Mouse (Mus musculus) embryonic fibroblast, embryonic 13.5 days (primary cell): ENCODE data around the gene Pbld2. TPM values are rescaled to one million over a fixed set of nuclear protein-coding genes. Genes with fewer than 3 reads are reported as not detected.

Experiments
- H3K27ac ChIP-seq: 2 replicates; pipeline ENCODE4 v1.5.1; 2012; ENCODE audit warnings: low read length, control low read depth, inconsistent platforms; ENCODE audit not compliant: insufficient read depth
- H3K4me1 ChIP-seq: 2 replicates; pipeline ENCODE4 v1.6.1; 2011; ENCODE audit warnings: low read length; ENCODE audit not compliant: control insufficient read depth, insufficient read depth
- H3K4me3 ChIP-seq: 2 replicates; pipeline ENCODE4 v1.5.1; 2011; ENCODE audit warnings: mild to moderate bottlenecking, control low read depth, low read length; ENCODE audit not compliant: insufficient read depth
- CTCF ChIP-seq: IDR thresholded peaks from 2 replicates; pipeline ENCODE4 v1.5.1; 2011; ENCODE audit warnings: mild to moderate bottlenecking, control low read depth, low read length, moderate library complexity, borderline replicate concordance; ENCODE audit not compliant: insufficient read depth
- POLR2A ChIP-seq: IDR thresholded peaks from 2 replicates; pipeline ENCODE4 v1.6.1; 2011; ENCODE audit warnings: low read depth, mild to moderate bottlenecking, control low read depth, low read length, moderate library complexity
- polyA plus RNA-seq: library from polyadenylated mRNA; stranded (reverse); fragments of >200 nt; gene quantifications from 2 replicates; pipeline ENCODE4 v1.2.4, GENCODE M21; 2011; ENCODE audit warnings: low read depth; ENCODE audit not compliant: missing spikeins, insufficient read length

Gene Pbld2
- polyA plus RNA-seq, 1 experiment = not detected

- Histone ChIP-seq H3K4me3 (peak overlapping the region; percentile 94), H3K4me1 (no peaks in the 10 kb centered on the region), H3K27ac (peak overlapping the region; percentile 98)
- no peak for TF ChIP-seq CTCF
- no peak for TF ChIP-seq POLR2A
Observed at GRCm38 (mm10) chr10:63023121-63023748, 880 bp upstream of the Pbld2 start.

DNA sequence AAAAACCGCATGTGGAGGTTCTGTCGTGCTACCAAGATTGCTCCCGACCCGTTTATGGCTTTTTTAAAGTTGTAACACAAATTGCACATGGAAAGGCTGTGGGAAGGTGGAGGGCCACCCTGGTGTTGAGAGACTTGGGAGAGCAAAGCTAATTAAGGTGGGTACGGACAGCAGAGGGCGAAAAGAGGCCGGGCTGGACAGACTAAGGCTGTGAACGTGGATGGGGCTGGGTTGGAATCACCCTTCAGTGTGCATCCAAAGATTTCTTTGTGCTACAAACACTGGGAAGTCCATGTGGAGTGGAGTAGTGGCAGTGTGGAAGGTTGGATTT, 430 bp downstream of the Pbld2 start:
- Histone ChIP-seq H3K4me3 (peak overlapping the region; percentile 64), H3K4me1 (no peaks in the 10 kb centered on the region), H3K27ac (peak overlapping the region; percentile 96)
- TF ChIP-seq CTCF (0 out of 2 replicates have a peak, but pooled peaks have one; percentile 15), POLR2A (peak; percentile 41; the same call in 1 of the 2 replicates)

DNA sequence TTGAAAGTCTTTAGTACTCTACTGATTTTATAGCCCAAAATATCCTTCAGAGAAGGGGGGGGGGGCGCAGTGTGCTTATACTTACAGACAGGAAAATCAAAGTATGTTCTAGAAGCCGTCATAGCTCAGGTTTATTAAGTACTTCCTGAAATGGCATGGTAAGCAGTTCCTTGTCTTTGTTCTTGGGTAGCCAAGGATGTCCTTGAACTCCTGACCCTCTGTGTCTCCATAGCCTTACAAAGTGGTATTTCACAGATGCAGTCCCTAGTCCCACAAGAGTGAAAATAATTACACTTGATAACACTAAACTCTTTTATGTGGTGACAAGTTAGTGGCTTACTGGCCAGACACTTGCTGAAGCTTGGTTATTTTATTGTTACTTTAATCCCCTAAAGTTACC, 901 bp downstream of the Pbld2 start:
- Histone ChIP-seq H3K4me1 (no peaks in the 10 kb centered on the region), H3K4me3 (peak overlapping the region; percentile 25; the same call in 1 of the 2 replicates), H3K27ac (peak overlapping the region; percentile 96)
- TF ChIP-seq POLR2A = no peak
- no peak for TF ChIP-seq CTCF

GRCm38 (mm10) chr10:63025491-63026011, 1.4 kb downstream of the Pbld2 start:
- no peak overlapping the region for H3K4me3 ChIP-seq
- peak overlapping the region; percentile 96; the same call in 1 of the 2 replicates for H3K27ac ChIP-seq
- TF ChIP-seq POLR2A (no peak), CTCF (no peak)
- H3K4me1 ChIP-seq = no peaks in the 10 kb centered on the region

DNA sequence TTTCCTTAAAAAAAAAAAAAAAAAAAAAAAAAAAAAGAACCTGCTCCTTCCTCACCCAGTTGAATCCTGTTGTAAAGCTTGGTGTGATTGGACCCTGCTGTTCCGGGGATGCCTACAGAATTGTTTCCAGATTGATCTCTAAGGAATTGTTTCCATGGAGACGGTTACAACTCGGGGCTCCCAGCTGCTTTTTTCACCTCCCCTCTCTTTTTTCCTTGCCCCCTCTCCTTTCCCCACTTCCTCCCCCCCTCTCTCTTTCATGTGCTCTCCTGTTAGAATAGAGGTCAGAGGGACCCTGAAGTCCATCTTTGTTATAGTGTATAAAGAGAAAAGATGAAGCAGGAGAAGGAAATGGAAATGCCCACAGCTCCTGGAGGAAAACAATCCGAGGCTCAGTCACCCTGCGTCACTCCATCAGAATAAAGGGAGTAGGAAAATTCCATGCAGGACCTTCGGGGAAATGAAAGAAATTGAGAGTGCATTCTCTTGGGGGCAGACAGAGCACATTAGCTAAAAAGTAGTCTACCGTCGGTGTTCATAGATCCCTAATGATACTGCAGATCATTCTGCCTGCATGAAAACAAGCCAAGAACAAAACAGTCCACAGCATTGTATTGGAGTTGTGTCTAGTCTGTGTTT, 2.2 kb downstream of the Pbld2 start:
- H3K27ac ChIP-seq = no peak overlapping the region
- H3K4me3 ChIP-seq = no peak overlapping the region
- TF ChIP-seq POLR2A (no peak), CTCF (no peak)
- H3K4me1 ChIP-seq = no peaks in the 10 kb centered on the region

- Histone ChIP-seq H3K27ac (no peak overlapping the region), H3K4me1 (no peaks in the 10 kb centered on the region), H3K4me3 (no peak overlapping the region)
- no peak for TF ChIP-seq POLR2A
- no peak for TF ChIP-seq CTCF
Observed at GRCm38 (mm10) chr10:63026795-63027160, 2.7 kb downstream of the Pbld2 start.

DNA sequence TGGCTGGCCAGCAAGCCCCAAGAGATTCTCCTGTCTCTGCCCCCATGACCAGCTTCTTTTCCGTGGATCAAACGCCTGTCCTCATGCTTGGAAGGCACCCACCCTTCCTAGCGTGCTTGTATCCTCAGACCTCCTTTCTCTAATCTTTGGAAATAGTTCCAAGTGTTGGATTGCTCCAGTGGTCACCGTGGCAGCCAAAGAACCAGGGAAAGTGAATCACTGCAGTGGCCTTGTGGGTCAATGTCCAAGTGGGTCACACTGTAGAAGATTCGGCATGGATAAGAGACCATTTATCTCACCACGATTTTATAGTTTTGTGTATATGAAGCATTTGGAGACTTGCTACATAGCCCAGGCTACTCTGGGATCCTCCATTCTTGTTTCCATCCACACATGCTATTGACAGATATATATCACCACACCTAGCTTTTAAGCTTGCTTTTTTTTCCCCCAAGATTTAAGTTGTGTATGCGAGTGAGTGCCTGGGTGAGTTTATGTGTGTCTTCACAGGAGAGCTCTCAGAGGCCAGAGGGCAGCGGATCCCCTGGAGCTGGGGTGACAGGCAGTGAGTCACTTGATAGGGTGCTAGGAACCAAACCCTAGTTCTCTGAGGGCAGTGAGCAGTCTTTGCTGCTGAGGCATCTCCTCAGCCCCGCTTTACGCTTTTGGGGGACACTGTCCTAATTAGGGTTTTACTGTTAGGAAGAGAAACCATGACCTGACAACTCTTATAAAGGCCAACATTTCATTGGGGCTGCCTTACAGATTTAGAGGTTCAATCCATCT, 3.5 kb downstream of the Pbld2 start:
- Histone ChIP-seq H3K4me3 (no peak overlapping the region), H3K27ac (no peak overlapping the region), H3K4me1 (no peaks in the 10 kb centered on the region)
- no peak for TF ChIP-seq POLR2A
- no peak for TF ChIP-seq CTCF

- H3K4me3 ChIP-seq = no peak overlapping the region
- TF ChIP-seq POLR2A (no peak), CTCF (no peak)
- no peaks in the 10 kb centered on the region for H3K4me1 ChIP-seq
- H3K27ac ChIP-seq = no peak overlapping the region
Observed at GRCm38 (mm10) chr10:63028396-63028795, 4.3 kb downstream of the Pbld2 start.

DNA sequence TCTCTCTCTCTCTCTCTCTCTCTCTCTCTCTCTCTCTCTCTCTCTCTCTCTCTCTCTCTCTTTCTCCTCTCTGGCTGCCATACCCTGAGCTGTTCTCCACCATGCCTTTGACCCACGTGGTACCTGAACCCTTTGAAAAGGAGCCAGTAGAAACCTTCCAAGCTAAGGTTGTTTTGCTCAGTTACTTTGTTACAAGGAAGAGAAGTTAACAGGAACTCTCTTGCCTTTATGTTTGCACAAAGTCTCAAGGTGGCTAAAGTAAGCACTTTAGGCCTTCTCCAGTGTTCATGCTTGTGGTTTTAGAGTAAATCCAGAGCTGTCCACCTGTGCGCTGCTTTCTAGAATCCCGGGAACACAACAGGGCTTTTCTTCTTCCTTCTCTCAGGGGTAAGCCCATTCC, 8.2 kb downstream of the Pbld2 start:
- no peak for TF ChIP-seq CTCF
- TF ChIP-seq POLR2A = no peak
- Histone ChIP-seq H3K27ac (no peak overlapping the region), H3K4me3 (no peak overlapping the region), H3K4me1 (no peaks in the 10 kb centered on the region)

DNA sequence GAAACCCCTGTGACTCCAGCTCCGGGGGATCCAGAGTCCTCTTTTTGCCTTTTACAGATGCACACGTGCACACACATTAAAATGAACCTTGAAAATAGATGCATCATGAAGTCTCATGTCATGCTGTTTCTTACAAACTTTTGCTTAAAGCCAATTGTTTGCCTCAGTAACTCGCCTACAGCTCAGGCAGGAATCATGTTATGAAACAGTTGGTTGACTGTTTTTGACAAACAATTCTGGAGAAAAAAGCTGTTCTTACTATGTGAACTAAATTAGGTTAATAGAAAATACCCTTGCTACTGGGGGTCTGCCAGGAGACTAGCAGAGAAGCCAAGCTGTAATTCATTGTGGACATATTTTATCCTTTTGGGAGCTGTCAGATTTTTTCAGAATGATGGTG, 8.8 kb downstream of the Pbld2 start:
- H3K27ac ChIP-seq = no peak overlapping the region

More for the DNA sequence above, 8.8 kb downstream of the Pbld2 start:
- no peak overlapping the region for H3K4me3 ChIP-seq
- H3K4me1 ChIP-seq = no peaks in the 10 kb centered on the region
- TF ChIP-seq CTCF = no peak
- TF ChIP-seq POLR2A = no peak
